ENCODE assay signal across 8 mouse cellular contexts in the genomic region with DNA sequence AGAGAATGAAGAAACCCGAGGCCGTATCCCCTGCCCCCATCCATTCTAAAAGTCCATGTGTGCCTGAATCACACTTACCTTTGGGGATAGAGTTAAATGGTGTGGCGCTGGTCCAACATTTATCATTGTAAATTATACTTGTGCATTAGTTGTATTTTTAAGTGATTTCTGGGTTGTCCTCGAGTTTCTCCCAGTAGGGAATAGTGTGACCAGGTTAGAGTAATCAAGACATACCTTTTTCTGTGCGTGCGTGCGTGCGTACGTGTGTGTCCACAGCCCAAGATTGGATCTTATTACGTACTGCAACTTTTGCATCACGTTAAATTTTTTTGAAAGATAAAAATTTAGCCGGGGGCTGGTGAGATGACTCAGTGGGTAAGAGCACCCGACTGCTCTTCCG. TPM values are rescaled to one million over a fixed set of nuclear protein-coding genes. Genes with fewer than 3 reads are reported as not detected.
A peak's percentile ranks its signal among the peaks of the same experiment; 100 is the strongest.
DNase-seq lines count a peak whose midpoint lies in the region; ATAC-seq and TF ChIP-seq lines count a peak whose summit lies in the region.

No protein-coding gene starts in this region.

- H3K27ac ChIP-seq in heart, embryonic 11.5 days (ENCODE audit: low read depth, low read length) = peak overlapping the region; percentile 99
- peak overlapping the region; percentile 100 for H3K27ac ChIP-seq in forebrain, embryonic 15.5 days (replicated peaks)
- H3K27ac ChIP-seq in liver, embryonic 16.5 days (ENCODE audit: low read length) = peak overlapping the region; percentile 99

- no peaks in the 10 kb centered on the region for H3K9me3 ChIP-seq in heart, embryonic 11.5 days (replicated peaks; ENCODE audit: control insufficient read depth, low read length)
- no peaks in the 10 kb centered on the region for H3K9me3 ChIP-seq in E14TG2a.4 (ENCODE audit: low read length)
- no peaks in the 10 kb centered on the region for H3K9me3 ChIP-seq in forebrain, embryonic 15.5 days
- H3K9me3 ChIP-seq in liver, embryonic 16.5 days (replicated peaks; ENCODE audit: control insufficient read depth, low read length) = no peaks in the 10 kb centered on the region

- no peak for TF ChIP-seq CTCF in E14TG2a.4 (conservative IDR thresholded peaks at IDR 0.05; ENCODE audit: low read length)

- DNase-seq in heart, adult 9 months (ENCODE audit: low spot score in 2 of 2) = no peak
- no peak for DNase-seq in left cerebral cortex, adult 9 months (ENCODE audit: low spot score in 2 of 2)
- no peak for DNase-seq in left cerebral cortex, adult 18-20 months (ENCODE audit: low spot score in 2 of 2)

- H3K9ac ChIP-seq in heart, embryonic 11.5 days (ENCODE audit: low read depth, low read length) = peak overlapping the region; percentile 89
- H3K9ac ChIP-seq in forebrain, embryonic 15.5 days (replicated peaks) = peak overlapping the region; percentile 74
- H3K9ac ChIP-seq in liver, embryonic 16.5 days (ENCODE audit: low read depth, low read length) = peak overlapping the region; percentile 87

- peaks cover 13% of the 10 kb centered on the region for H3K36me3 ChIP-seq in heart, embryonic 11.5 days (ENCODE audit: control insufficient read depth, insufficient read depth, low read length)
- peaks cover 69% of the 10 kb centered on the region for H3K36me3 ChIP-seq in E14TG2a.4 (ENCODE audit: insufficient read depth, low read length)
- H3K36me3 ChIP-seq in forebrain, embryonic 15.5 days = 0 out of 2 replicates have a peak, but pooled peaks cover 8% of the 10 kb centered on the region
- H3K36me3 ChIP-seq in liver, embryonic 16.5 days (ENCODE audit: control insufficient read depth, insufficient read depth) = no peaks in the 10 kb centered on the region; the same call in 1 of the 2 replicates

- ATAC-seq in heart, embryonic 11.5 days (replicated peaks; ENCODE audit: insufficient number of reproducible peaks, low FRiP score, low TSS enrichment) = no peak
- no peak for ATAC-seq in forebrain, embryonic 15.5 days (replicated peaks)
- no peak for ATAC-seq in liver, embryonic 16.5 days (ENCODE audit: low read depth)
- ATAC-seq in megakaryocyte progenitor cell, adult 5-6 weeks (replicated peaks; ENCODE audit: poor library complexity) = no peak

- peak overlapping the region; percentile 65 for H3K4me2 ChIP-seq in heart, embryonic 11.5 days
- peak overlapping the region; percentile 88 for H3K4me2 ChIP-seq in forebrain, embryonic 15.5 days (replicated peaks)
- peak overlapping the region; percentile 95 for H3K4me2 ChIP-seq in liver, embryonic 16.5 days (ENCODE audit: low read depth, low read length)

- peaks cover 10% of the 10 kb centered on the region for H3K4me1 ChIP-seq in heart, embryonic 11.5 days (ENCODE audit: control insufficient read depth, insufficient read depth, low read length)
- H3K4me1 ChIP-seq in E14TG2a.4 (replicated peaks; ENCODE audit: low read depth, low read length) = peaks cover 41% of the 10 kb centered on the region
- peaks cover 32% of the 10 kb centered on the region for H3K4me1 ChIP-seq in forebrain, embryonic 15.5 days
- H3K4me1 ChIP-seq in liver, embryonic 16.5 days (ENCODE audit: control insufficient read depth, low read depth, low read length) = peaks cover 59% of the 10 kb centered on the region

- no peaks in the 10 kb centered on the region for H3K27me3 ChIP-seq in heart, embryonic 11.5 days (ENCODE audit: control insufficient read depth, insufficient read depth, low read length)
- no peaks in the 10 kb centered on the region for H3K27me3 ChIP-seq in E14TG2a.4 (ENCODE audit: insufficient read depth, low read length)
- no peaks in the 10 kb centered on the region for H3K27me3 ChIP-seq in forebrain, embryonic 15.5 days
- H3K27me3 ChIP-seq in liver, embryonic 16.5 days (ENCODE audit: control insufficient read depth, insufficient read depth, low read depth, low read length) = no peaks in the 10 kb centered on the region

- H3K4me3 ChIP-seq in heart, embryonic 11.5 days (ENCODE audit: low read depth, low read length) = peak overlapping the region; percentile 77
- H3K4me3 ChIP-seq in E14TG2a.4 (replicated peaks; ENCODE audit: low read length) = peak overlapping the region; percentile 88
- peak overlapping the region; percentile 98 for H3K4me3 ChIP-seq in forebrain, embryonic 15.5 days
- peak overlapping the region; percentile 92 for H3K4me3 ChIP-seq in liver, embryonic 16.5 days (ENCODE audit: low read depth, low read length)

- 50% methylated on average over 14 of the region's 14 CpGs for WGBS in heart, embryonic 11.5 days (ENCODE audit: insufficient replicate concordance)
- 50% methylated on average over 14 of the region's 14 CpGs for WGBS in forebrain, embryonic 15.5 days
- 41% methylated on average over 14 of the region's 14 CpGs for WGBS in liver, embryonic 16.5 days (ENCODE audit: insufficient replicate concordance)

RNA-seq across cellular contexts. Expression of gene Zbtb8os, which starts 0.8 kb away (rescaled TPM):
- 54.4 and 56.5 TPM in 2 replicates for polyA plus RNA-seq in heart, embryonic 11.5 days (2014; fragmentation: Nextera tagmentation; extraction: Ambion mirVana)
- 28.7 and 29.1 TPM in 2 replicates for polyA plus RNA-seq in forebrain, embryonic 15.5 days (2015; fragmentation: Nextera tagmentation; extraction: Ambion mirVana)
- 22.5 and 23.0 TPM in 2 replicates for polyA plus RNA-seq in liver, embryonic 16.5 days (2015; fragmentation: Nextera tagmentation; extraction: Ambion mirVana)
- 10 to 100 TPM; 28.5 to 31.9 TPM for total RNA-seq in left cerebral cortex, adult 18-20 months (2021)
- 81.4 and 89.6 TPM in 2 replicates for total RNA-seq in megakaryocyte progenitor cell, adult 5-6 weeks (2015)
- total RNA-seq in megakaryocyte progenitor cell, adult 5-6 weeks (2017) = 94.6 and 102 TPM in 2 replicates

RNA-seq across cellular contexts. Expression of gene Rbbp4, which starts 1.1 kb away (rescaled TPM):
- 319 and 337 TPM in 2 replicates for polyA plus RNA-seq in heart, embryonic 11.5 days (2014; fragmentation: Nextera tagmentation; extraction: Ambion mirVana)
- polyA plus RNA-seq in forebrain, embryonic 15.5 days (2015; fragmentation: Nextera tagmentation; extraction: Ambion mirVana) = 434 and 436 TPM in 2 replicates
- 214 and 238 TPM in 2 replicates for polyA plus RNA-seq in liver, embryonic 16.5 days (2015; fragmentation: Nextera tagmentation; extraction: Ambion mirVana)
- 100 to 1,000 TPM; 122 to 129 TPM for total RNA-seq in left cerebral cortex, adult 18-20 months (2021)
- total RNA-seq in megakaryocyte progenitor cell, adult 5-6 weeks (2015) = 233 and 259 TPM in 2 replicates
- 122 and 137 TPM in 2 replicates for total RNA-seq in megakaryocyte progenitor cell, adult 5-6 weeks (2017)

RNA-seq across cellular contexts. Expression of gene Zbtb8a, which starts 41.6 kb away (rescaled TPM):
- 7.7 and 7.9 TPM in 2 replicates for polyA plus RNA-seq in heart, embryonic 11.5 days (2014; fragmentation: Nextera tagmentation; extraction: Ambion mirVana)
- 16.1 and 17.8 TPM in 2 replicates for polyA plus RNA-seq in forebrain, embryonic 15.5 days (2015; fragmentation: Nextera tagmentation; extraction: Ambion mirVana)
- 2.2 and 2.7 TPM in 2 replicates for polyA plus RNA-seq in liver, embryonic 16.5 days (2015; fragmentation: Nextera tagmentation; extraction: Ambion mirVana)
- total RNA-seq in left cerebral cortex, adult 18-20 months (2021) = 1 to 10 TPM; 4.8 to 5.0 TPM
- total RNA-seq in megakaryocyte progenitor cell, adult 5-6 weeks (2015) = 2.1 and 2.6 TPM in 2 replicates
- 5.4 and 7.3 TPM in 2 replicates for total RNA-seq in megakaryocyte progenitor cell, adult 5-6 weeks (2017)

RNA-seq across cellular contexts. Expression of gene Sync, which starts 48.9 kb away (rescaled TPM):
- 0.56 and 1.2 TPM in 2 replicates for polyA plus RNA-seq in heart, embryonic 11.5 days (2014; fragmentation: Nextera tagmentation; extraction: Ambion mirVana)
- polyA plus RNA-seq in forebrain, embryonic 15.5 days (2015; fragmentation: Nextera tagmentation; extraction: Ambion mirVana) = 0.13 and 0.36 TPM in 2 replicates
- 0.13 and 0.33 TPM in 2 replicates for polyA plus RNA-seq in liver, embryonic 16.5 days (2015; fragmentation: Nextera tagmentation; extraction: Ambion mirVana)
- 1 to 10 TPM; 1.9 to 2.5 TPM for total RNA-seq in left cerebral cortex, adult 18-20 months (2021)
- not detected in 2 replicates for total RNA-seq in megakaryocyte progenitor cell, adult 5-6 weeks (2015)
- 0.08 TPM in 1 of 2 replicates, not detected in the other for total RNA-seq in megakaryocyte progenitor cell, adult 5-6 weeks (2017)
